Mouse (Mus musculus) inflammation-experienced regulatory T-cells, adult 6 months (primary cell): ENCODE results near the gene Cmc2. TPM values are rescaled to one million over a fixed set of nuclear protein-coding genes. Genes with fewer than 3 reads are reported as not detected.

Experiments used
- ATAC-seq: one replicate; pipeline ENCODE4 v1.8.0; 2017
- polyA plus RNA-seq, 3 experiments: library from polyadenylated mRNA; unstranded; fragments of 100-300 nt; shearing (Covaris generic); gene quantifications; one replicate each; pipeline ENCODE4 v1.2.1; 2017

The Cmc2 gene
- 10 to 100 TPM; 23.1 to 79.6 (median 36.6) TPM for polyA plus RNA-seq

- peak; percentile 81 for ATAC-seq
Measured at GRCm38 (mm10) chr8:116921337-116922059, at the start of gene Cmc2, which contains the start of gene Cenpn. Cmc2 (minus strand) TSS chr8:116921455. Cenpn (plus strand) TSS chr8:116921730.

GRCm38 (mm10) chr8:116969531-116969930 is 48.3 kb upstream of the Cmc2 start:
- no peak for ATAC-seq

- no peak for ATAC-seq
Measured at GRCm38 (mm10) chr8:116954415-116954814, 33.2 kb upstream of the Cmc2 start.

- peak; percentile 87 for ATAC-seq
Measured at GRCm38 (mm10) chr8:116952428-116952827, 31.2 kb upstream of the Cmc2 start.

- ATAC-seq, result no peak
Measured at GRCm38 (mm10) chr8:116951778-116952177, 30.5 kb upstream of the Cmc2 start.

GRCm38 (mm10) chr8:116951369-116951768 is 30.1 kb upstream of the Cmc2 start:
- ATAC-seq, result no peak

- ATAC-seq, result no peak
Measured at GRCm38 (mm10) chr8:116947589-116947988, 26.3 kb upstream of the Cmc2 start.

- no peak for ATAC-seq
Measured at GRCm38 (mm10) chr8:116946851-116947250, 25.6 kb upstream of the Cmc2 start.

GRCm38 (mm10) chr8:116946268-116946838 is 25.1 kb upstream of the Cmc2 start:
- ATAC-seq, result peak; percentile 56

- ATAC-seq, result no peak
Measured at GRCm38 (mm10) chr8:116945169-116945910, 24.1 kb upstream of the Cmc2 start.

- ATAC-seq, result no peak
Measured at GRCm38 (mm10) chr8:116944385-116944696, 23.1 kb upstream of the Cmc2 start.

GRCm38 (mm10) chr8:116943555-116944384 is 22.5 kb upstream of the Cmc2 start:
- ATAC-seq, result peak; percentile 46

- peak; percentile 55 for ATAC-seq
Measured at GRCm38 (mm10) chr8:116943161-116943554, 21.9 kb upstream of the Cmc2 start, which contains the start of gene Atmin. Atmin (plus strand) TSS chr8:116943393.

GRCm38 (mm10) chr8:116942284-116943058 is 21.2 kb upstream of the Cmc2 start:
- ATAC-seq, result no peak

GRCm38 (mm10) chr8:116935506-116935905 is 14.3 kb upstream of the Cmc2 start:
- ATAC-seq, result no peak

GRCm38 (mm10) chr8:116934976-116935375 is 13.7 kb upstream of the Cmc2 start:
- ATAC-seq, result no peak

GRCm38 (mm10) chr8:116928588-116928987 is 7.3 kb upstream of the Cmc2 start:
- ATAC-seq, result no peak

- no peak for ATAC-seq
Measured at GRCm38 (mm10) chr8:116927880-116928279, 6.6 kb upstream of the Cmc2 start.

- ATAC-seq, result peak; percentile 19
Measured at GRCm38 (mm10) chr8:116923526-116923925, 2.3 kb upstream of the Cmc2 start.

- peak; percentile 22 for ATAC-seq
Measured at GRCm38 (mm10) chr8:116922060-116922757, 954 bp upstream of the Cmc2 start.

GRCm38 (mm10) chr8:116921005-116921336 is 284 bp downstream of the Cmc2 start:
- peak; percentile 31 for ATAC-seq
